Mouse (Mus musculus): ENCODE measurements at regions not wholly inside any gene's neighbourhood (a gene's known extent, or its start where the extent isn't known, plus 50 kb on each side); places are given as distances from the start of the nearest gene placed in this dataset.

GRCm38 (mm10) chr2:3869701-3870100 lies 147.8 kb upstream of the Frmd4a start:
- TF ChIP-seq CTCF (IDR thresholded peaks at IDR 0.05; ENCODE audit: borderline replicate concordance, control insufficient read depth, extremely low read depth, insufficient read depth, low read length, poor library complexity) (no peak), POLR2A (IDR thresholded peaks at IDR 0.05; ENCODE audit: control insufficient read depth, extremely low read depth, insufficient read depth, low read length, poor library complexity) (no peak)

Data from thymus, adult 2 months (tissue).